Mouse (Mus musculus): ENCODE measurements around the gene Etv6.

GRCm38 (mm10) chr6:134066112-134066511, 30.6 kb downstream of the Etv6 start:
- no peak for TF ChIP-seq CTCF (IDR thresholded peaks at IDR 0.05; ENCODE audit: borderline replicate concordance, extremely low read depth, insufficient read depth, insufficient read length)
- TF ChIP-seq POLR2A (IDR thresholded peaks at IDR 0.05; ENCODE audit: borderline replicate concordance, extremely low read depth, insufficient read depth, insufficient read length, poor library complexity, severe bottlenecking) = no peak
